Mouse (Mus musculus) kidney, adult 2 months (tissue): Measurements from ENCODE around the gene Pskh1.

Experiments
- CTCF ChIP-seq: fragments of 200-500 bp; conservative IDR thresholded peaks from 2 replicates; pipeline ENCODE4 v1.5.1; 2011; ENCODE audit warnings: low read depth, mild to moderate bottlenecking, control low read depth, low read length, moderate library complexity, mixed read lengths; ENCODE audit not compliant: insufficient read depth, insufficient read length
- POLR2A ChIP-seq: fragments of 200-500 bp; IDR thresholded peaks from one replicate; pipeline ENCODE4 v1.6.1; 2011; ENCODE audit warnings: low read depth, low read length, control low read depth

GRCm38 (mm10) chr8:105860143-105860981 lies 39.9 kb upstream of the Pskh1 start, which contains the start of gene Nutf2:
- TF ChIP-seq POLR2A = peak; percentile 20
- TF ChIP-seq CTCF = 0 out of 2 replicates have a peak, but pooled peaks have one; percentile 11
